Mouse (Mus musculus) MEL (cell line): ENCODE data around the gene Camk1d.

Source experiments
- CTCF ChIP-seq, 3 experiments: IDR thresholded peaks in 2 of 3; conservative IDR thresholded peaks in 1 of 3; 2 replicates each; pipeline ENCODE4 v1.5.1; 2011 to 2012; ENCODE audit warnings: low read length in 3 of 3, low read depth in 2 of 3, mild to moderate bottlenecking in 2 of 3, improper control_type of control experiment in 1 of 3, inconsistent platforms in 1 of 3, mixed read lengths in 1 of 3, moderate library complexity in 1 of 3; ENCODE audit not compliant: control insufficient read depth in 1 of 3, insufficient read depth in 1 of 3, poor library complexity in 1 of 3, severe bottlenecking in 1 of 3
- GATA1 ChIP-seq: IDR thresholded peaks from 2 replicates; pipeline ENCODE4 v1.6.1; 2011; ENCODE audit warnings: low read depth, low read length, improper control_type of control experiment
- JUND ChIP-seq: IDR thresholded peaks from 2 replicates; pipeline ENCODE4 v1.6.1; 2011; ENCODE audit warnings: low read depth, mild to moderate bottlenecking, improper control_type of control experiment, low read length
- KAT2A ChIP-seq: conservative IDR thresholded peaks from 2 replicates; pipeline ENCODE4 v1.6.1; 2012; ENCODE audit warnings: low read depth, low read length, improper control_type of control experiment, inconsistent platforms
- MAFK ChIP-seq: IDR thresholded peaks from 2 replicates; pipeline ENCODE4 v1.6.1; 2011; ENCODE audit warnings: low read depth, mild to moderate bottlenecking, low read length, improper control_type of control experiment, borderline replicate concordance
- POLR2A ChIP-seq, 2 experiments: IDR thresholded peaks; 2 replicates each; pipeline ENCODE4 v1.6.1; 2011 to 2012; ENCODE audit warnings: low read length in 2 of 2, mild to moderate bottlenecking in 2 of 2, control low read depth in 1 of 2, improper control_type of control experiment in 1 of 2, low read depth in 1 of 2, moderate library complexity in 1 of 2; ENCODE audit not compliant: control insufficient read depth in 1 of 2, insufficient read depth in 1 of 2, poor library complexity in 1 of 2
- SIN3A ChIP-seq: IDR thresholded peaks from 2 replicates; pipeline ENCODE4 v1.6.1; 2012; ENCODE audit warnings: low read length, improper control_type of control experiment, inconsistent platforms
- SMC3 ChIP-seq: IDR thresholded peaks from 2 replicates; pipeline ENCODE4 v1.6.1; 2011; ENCODE audit warnings: low read depth, low read length, improper control_type of control experiment
- TCF12 ChIP-seq: IDR thresholded peaks from 2 replicates; pipeline ENCODE4 v1.6.1; 2014; ENCODE audit warnings: low read depth, mild to moderate bottlenecking, inconsistent platforms, low read length, improper control_type of control experiment, moderate library complexity
- USF1 ChIP-seq: IDR thresholded peaks from 2 replicates; pipeline ENCODE4 v1.6.1; 2014; ENCODE audit warnings: low read depth, mild to moderate bottlenecking, inconsistent platforms, low read length, improper control_type of control experiment, moderate library complexity
- ZMIZ1 ChIP-seq: IDR thresholded peaks from 2 replicates; pipeline ENCODE4 v1.6.1; 2012; ENCODE audit warnings: low read depth, mild to moderate bottlenecking, inconsistent platforms, low read length, improper control_type of control experiment, moderate library complexity

- TF ChIP-seq POLR2A (IDR thresholded peaks at IDR 0.05; ENCODE audit: control insufficient read depth in 1 of 2, insufficient read depth in 1 of 2, low read depth in 1 of 2, low read length in 2 of 2, poor library complexity in 1 of 2) = no peak
- TF ChIP-seq CTCF (IDR thresholded peaks at IDR 0.05 in 2 of 3, conservative IDR thresholded peaks at IDR 0.05 in 1 of 3; ENCODE audit: control insufficient read depth in 1 of 3, insufficient read depth in 1 of 3, low read depth in 2 of 3, low read length in 3 of 3, poor library complexity in 1 of 3, severe bottlenecking in 1 of 3) = no peak
- no peak for TF ChIP-seq SMC3
- TF ChIP-seq ZMIZ1 = no peak
- TF ChIP-seq MAFK = no peak
- TF ChIP-seq GATA1 = peak; percentile 67
- no peak for TF ChIP-seq KAT2A
- TF ChIP-seq USF1 = no peak
- TF ChIP-seq TCF12 = peak; percentile 71; the same call in 1 of the 2 replicates
- TF ChIP-seq JUND = no peak
- 0 out of 2 replicates have a peak, but pooled peaks have one; percentile 5 for TF ChIP-seq SIN3A
These were observed 82.0 kb downstream of the Camk1d start for GRCm38 (mm10) chr2:5632355-5632684.
